Mouse (Mus musculus) heart, postnatal 0 days (tissue): ENCODE results near the gene Egfr.

Source experiments
- CTCF ChIP-seq: IDR thresholded peaks from 2 replicates; pipeline ENCODE4 v1.5.1; 2016; ENCODE audit warnings: antibody characterized with exemption, control low read depth, low read depth
- EP300 ChIP-seq: IDR thresholded peaks from 2 replicates; pipeline ENCODE4 v1.6.1; 2016; ENCODE audit warnings: antibody characterized with exemption, low read depth

- TF ChIP-seq CTCF (no peak), EP300 (no peak)
Measured at GRCm38 (mm10) chr11:16800507-16800906, 48.5 kb downstream of the Egfr start.
